Mouse (Mus musculus) lung, postnatal 0 days (tissue): Measurements from ENCODE around the gene Six2. TPM values are rescaled to one million over a fixed set of nuclear protein-coding genes. Genes with fewer than 3 reads are reported as not detected.

Experiments
- ATAC-seq: fragments of 200-750 bp; cut with Nextera tagmentation; 2 replicates; pipeline ENCODE4 v1.8.0; 2017; ENCODE audit warnings: moderate library complexity
- DNase-seq: peaks from one replicate; pipeline ENCODE4 v3.0.0-alpha.2; 2016; ENCODE audit warnings: low spot score
- H3K27ac ChIP-seq: fragments of 300-500 bp; sonication (generic); 2 replicates; pipeline ENCODE4 v1.5.1; 2014; ENCODE audit warnings: antibody characterized with exemption, mild to moderate bottlenecking, low read length, mixed read lengths
- H3K27me3 ChIP-seq: fragments of 300-500 bp; sonication (generic); replicated peaks from 2 replicates; pipeline ENCODE4 v1.6.1; 2014; ENCODE audit warnings: low read length, mixed read lengths; ENCODE audit not compliant: insufficient read depth
- H3K36me3 ChIP-seq: fragments of 300-500 bp; sonication (generic); 2 replicates; pipeline ENCODE4 v1.6.1; 2014; ENCODE audit warnings: low read length, mixed read lengths; ENCODE audit not compliant: insufficient read depth
- H3K4me1 ChIP-seq: fragments of 300-500 bp; sonication (generic); 2 replicates; pipeline ENCODE4 v1.6.1; 2014; ENCODE audit warnings: antibody characterized with exemption, low read depth, low read length, mixed read lengths; ENCODE audit not compliant: insufficient read depth
- H3K4me2 ChIP-seq: fragments of 300-500 bp; sonication (generic); replicated peaks from 2 replicates; pipeline ENCODE4 v1.6.1; 2014; ENCODE audit warnings: low read depth, mild to moderate bottlenecking, low read length, moderate library complexity, mixed read lengths
- H3K4me3 ChIP-seq: fragments of 300-500 bp; sonication (generic); 2 replicates; pipeline ENCODE4 v1.5.1; 2014; ENCODE audit warnings: low read depth, low read length
- H3K9ac ChIP-seq: fragments of 300-500 bp; sonication (generic); replicated peaks from 2 replicates; pipeline ENCODE4 v1.6.1; 2014; ENCODE audit warnings: low read depth, mild to moderate bottlenecking
- H3K9me3 ChIP-seq: fragments of 300-500 bp; sonication (generic); 2 replicates; pipeline ENCODE4 v1.6.1; 2016; ENCODE audit warnings: low read length, mixed read lengths
- CTCF ChIP-seq: IDR thresholded peaks from 2 replicates; pipeline ENCODE4 v1.5.1; 2016; ENCODE audit warnings: antibody characterized with exemption, mild to moderate bottlenecking
- EP300 ChIP-seq: IDR thresholded peaks from 2 replicates; pipeline ENCODE4 v1.6.1; 2016; ENCODE audit warnings: antibody characterized with exemption, mild to moderate bottlenecking, control low read depth
- WGBS: fragments of 180-500 bp; shearing (Covaris S2); extraction: QIAGEN DNeasy Blood & Tissue Kit; methylation state at CpG from one replicate; pipeline ENCODE4 v1.1.7; 2014; 5-methylcytosine and 5-hydroxymethylcytosine counted together
- polyA plus RNA-seq: library from polyadenylated mRNA; unstranded; fragments of >200 nt; fragmentation: Nextera tagmentation; extraction: Ambion mirVana; gene quantifications from 2 replicates; pipeline ENCODE4 v1.2.1, GENCODE M21; 2015

Gene Six2
- polyA plus RNA-seq = not detected in 2 replicates

DNA sequence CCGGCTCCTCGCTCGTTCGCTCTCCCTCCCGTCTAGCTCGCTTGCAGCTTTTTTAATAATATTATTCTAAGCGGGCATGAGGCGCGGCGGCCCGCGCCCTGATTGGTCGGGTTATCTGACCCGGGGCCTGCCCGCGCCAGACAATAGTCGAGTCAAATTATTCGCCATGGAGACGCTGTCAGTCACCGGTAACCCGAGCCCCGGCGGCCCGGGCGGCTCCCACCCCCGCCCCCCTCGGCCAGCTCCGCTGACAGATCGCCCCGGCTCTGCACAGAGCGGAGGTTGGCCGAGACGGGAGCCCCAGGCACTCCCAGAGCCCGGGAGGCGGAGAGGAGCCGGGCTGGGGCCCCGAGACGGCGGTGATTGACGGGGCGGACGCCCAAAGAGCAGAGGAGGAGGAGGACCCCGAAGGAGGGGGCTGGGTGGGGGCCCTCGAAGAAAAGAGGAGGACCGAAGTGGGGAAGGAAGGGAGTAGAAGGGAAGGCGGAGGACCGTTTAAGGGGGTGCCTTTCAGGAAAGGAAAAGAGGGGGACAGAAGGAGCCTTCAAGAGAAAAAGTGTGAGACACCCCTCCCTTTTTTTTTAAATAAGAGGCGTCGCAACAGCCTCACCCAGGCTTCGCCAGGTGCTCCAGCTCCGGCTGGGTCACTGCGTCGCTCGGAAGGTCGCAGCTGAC lies at the start of gene Six2:
Gene Six2 (minus strand): TSS at position 39 of the 675 bp plus-strand sequence.
- H3K9ac ChIP-seq = no peak within 1 kb of the TSS
- no peaks in the 10 kb centered on the region for H3K36me3 ChIP-seq
- H3K27me3 ChIP-seq = peaks cover 88% of the 10 kb centered on the region
- ATAC-seq (peak; percentile 80), DNase-seq (peak; percentile 53)
- peak within 1 kb of the TSS; percentile 78 for H3K4me2 ChIP-seq
- peak within 1 kb of the TSS; percentile 41 for H3K4me3 ChIP-seq
- no peak for TF ChIP-seq CTCF
- TF ChIP-seq EP300 = no peak
- peaks cover 2% of the 10 kb centered on the region for H3K4me1 ChIP-seq
- H3K27ac ChIP-seq = no peak within 1 kb of the TSS
- no peaks in the 10 kb centered on the region for H3K9me3 ChIP-seq
- WGBS = 4% methylated on average over 49 of the region's 55 CpGs

DNA sequence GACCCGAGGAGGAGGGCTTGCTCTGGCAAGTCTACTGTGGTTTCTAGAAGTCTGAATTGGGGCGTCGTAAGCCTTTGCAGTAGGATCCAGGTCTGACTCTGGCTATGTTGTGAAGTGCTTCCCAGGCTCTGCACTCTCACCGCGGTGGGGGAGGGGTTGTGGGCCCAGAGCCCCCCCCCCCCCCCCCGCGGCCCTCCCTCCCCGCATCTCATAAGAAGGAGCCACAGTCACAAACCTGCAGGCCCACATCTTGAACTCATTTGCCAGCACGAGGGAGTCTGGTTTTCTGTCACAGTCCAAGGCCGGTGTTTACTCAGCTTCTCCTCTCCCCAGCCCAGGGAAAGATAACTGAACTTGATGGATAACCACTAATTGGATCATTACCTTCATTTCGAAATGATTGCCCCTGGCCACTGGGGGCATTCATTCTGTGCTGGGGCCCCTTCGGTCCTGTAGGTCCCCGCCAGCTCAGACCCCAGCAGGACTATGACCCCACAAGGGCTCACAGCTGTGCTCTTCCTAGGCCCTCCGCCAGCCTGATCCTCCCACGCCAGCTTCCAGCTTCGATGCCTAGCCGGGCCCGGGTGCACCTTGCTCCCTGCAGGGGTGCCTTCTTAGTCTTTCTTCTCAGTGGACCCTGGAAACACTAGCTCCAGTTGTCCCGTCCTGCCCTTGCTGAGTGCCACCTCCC lies 49.2 kb upstream of the Six2 start:
- Histone ChIP-seq H3K9me3 (no peaks in the 10 kb centered on the region), H3K36me3 (no peaks in the 10 kb centered on the region), H3K4me2 (no peak overlapping the region), H3K4me3 (no peak overlapping the region), H3K9ac (no peak overlapping the region), H3K27me3 (no peaks in the 10 kb centered on the region), H3K27ac (no peak overlapping the region), H3K4me1 (no peaks in the 10 kb centered on the region)
- TF ChIP-seq CTCF = no peak
- TF ChIP-seq EP300 = no peak
- DNase-seq (no peak), ATAC-seq (no peak)
- WGBS = 31% methylated on average over 17 of the region's 19 CpGs

DNA sequence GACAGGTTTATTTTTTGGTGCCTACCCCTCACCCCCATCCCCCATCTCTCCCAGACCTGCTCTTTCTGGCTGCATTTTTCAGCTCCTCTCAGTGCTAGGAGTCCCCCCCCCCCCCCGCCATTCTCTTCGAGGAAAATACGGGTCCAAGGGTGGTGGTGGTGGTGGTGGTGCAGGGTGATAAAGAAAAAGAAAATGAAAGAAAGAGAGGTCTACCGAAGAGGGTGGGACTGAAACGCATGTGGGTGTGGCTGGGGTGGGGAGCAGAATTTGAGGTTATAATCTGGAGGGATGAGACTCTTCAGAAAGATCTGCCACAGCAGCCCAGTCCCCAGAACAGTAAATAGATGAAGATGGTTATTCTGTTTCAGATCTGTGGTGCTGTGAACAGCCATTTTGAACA lies 43.3 kb upstream of the Six2 start:
- Histone ChIP-seq H3K4me3 (no peak overlapping the region), H3K4me1 (no peaks in the 10 kb centered on the region), H3K9me3 (no peaks in the 10 kb centered on the region), H3K27ac (no peak overlapping the region), H3K36me3 (no peaks in the 10 kb centered on the region), H3K4me2 (no peak overlapping the region), H3K9ac (no peak overlapping the region), H3K27me3 (no peaks in the 10 kb centered on the region)
- TF ChIP-seq CTCF = no peak
- TF ChIP-seq EP300 = no peak
- DNase-seq (no peak), ATAC-seq (no peak)
- WGBS = 76% methylated on average over 5 of the region's 5 CpGs

DNA sequence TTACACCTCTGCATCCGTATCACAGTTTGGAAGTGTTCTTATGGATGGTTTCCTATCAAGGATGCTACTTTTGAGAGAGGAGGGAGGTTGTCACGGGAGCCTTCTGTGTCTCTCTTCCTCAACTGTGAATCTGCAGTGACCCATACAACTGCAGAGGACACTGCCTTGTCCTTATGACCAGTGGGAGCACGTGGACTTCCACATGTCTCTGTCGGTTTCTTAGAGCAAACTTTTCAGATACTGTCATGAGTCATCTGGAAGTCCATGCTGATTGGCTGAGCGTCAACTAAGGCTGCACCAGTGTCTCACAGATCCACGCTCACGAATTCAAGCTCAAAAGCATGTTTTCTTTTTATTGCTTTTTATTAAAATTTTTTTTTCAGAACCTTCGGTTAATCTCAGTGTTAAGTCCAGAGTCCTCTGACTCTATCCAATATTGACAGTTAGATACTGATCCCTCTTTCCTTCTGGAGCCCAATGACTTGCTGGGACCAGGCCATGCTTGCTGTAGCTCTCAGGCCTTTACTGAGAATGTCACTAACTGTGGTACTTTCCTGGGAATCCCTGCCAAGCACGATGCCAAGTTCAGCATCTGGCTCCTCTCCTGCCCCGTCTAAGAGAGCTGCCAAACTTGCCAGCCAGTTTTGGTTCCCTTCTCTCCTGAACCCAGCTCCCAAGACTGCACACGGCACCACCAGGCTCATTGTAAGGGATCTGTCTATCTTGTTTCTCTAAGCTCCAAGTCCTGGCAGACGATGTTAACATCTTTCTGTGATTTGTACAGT lies 42.3 kb upstream of the Six2 start:
- DNase-seq (no peak), ATAC-seq (no peak)
- H3K4me1 ChIP-seq = no peaks in the 10 kb centered on the region
- TF ChIP-seq CTCF = no peak
- TF ChIP-seq EP300 = no peak
- H3K4me2 ChIP-seq = no peak overlapping the region
- H3K36me3 ChIP-seq = no peaks in the 10 kb centered on the region
- H3K9me3 ChIP-seq = no peaks in the 10 kb centered on the region
- 78% methylated on average over 12 of the region's 12 CpGs for WGBS
- no peak overlapping the region for H3K27ac ChIP-seq
- no peaks in the 10 kb centered on the region for H3K27me3 ChIP-seq
- H3K9ac ChIP-seq = no peak overlapping the region
- H3K4me3 ChIP-seq = no peak overlapping the region

DNA sequence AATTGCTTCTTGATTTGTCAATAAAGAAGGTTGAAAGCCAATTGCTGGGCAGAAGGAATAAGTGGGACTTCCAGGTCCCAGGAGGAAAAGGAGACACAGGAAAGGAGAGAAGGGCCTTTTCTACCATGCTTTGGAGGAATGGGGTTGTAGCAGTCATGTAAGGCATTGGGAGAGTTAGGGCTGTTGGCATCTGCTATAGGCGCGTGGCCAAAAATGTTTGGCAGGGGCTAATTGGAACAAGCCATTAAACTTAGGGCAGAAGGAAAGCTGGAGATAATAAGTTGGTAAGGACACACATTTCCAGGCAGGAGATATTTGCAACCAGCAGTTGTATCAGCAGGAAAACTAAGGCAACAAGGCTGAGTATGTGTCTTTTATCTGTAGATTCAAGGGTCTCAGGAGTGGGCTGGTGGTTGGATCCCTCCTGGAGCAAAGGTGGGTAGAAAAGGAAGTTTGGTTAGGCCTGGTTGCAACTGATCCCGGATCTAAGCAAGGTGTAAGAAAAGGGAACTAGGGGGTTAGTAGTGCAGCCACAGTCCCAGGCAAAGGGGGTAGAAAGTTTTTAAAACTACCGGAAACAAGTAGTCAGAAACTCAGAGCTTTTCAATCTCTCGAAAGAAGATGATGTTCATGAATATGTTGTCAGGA lies 40.1 kb upstream of the Six2 start:
- Histone ChIP-seq H3K4me1 (no peaks in the 10 kb centered on the region), H3K4me3 (no peak overlapping the region), H3K4me2 (no peak overlapping the region), H3K36me3 (no peaks in the 10 kb centered on the region), H3K27ac (no peak overlapping the region), H3K27me3 (no peaks in the 10 kb centered on the region), H3K9me3 (no peaks in the 10 kb centered on the region), H3K9ac (no peak overlapping the region)
- 83% methylated on average over 5 of the region's 5 CpGs for WGBS
- no peak for ATAC-seq
- DNase-seq = no peak
- TF ChIP-seq CTCF = no peak
- TF ChIP-seq EP300 = no peak

DNA sequence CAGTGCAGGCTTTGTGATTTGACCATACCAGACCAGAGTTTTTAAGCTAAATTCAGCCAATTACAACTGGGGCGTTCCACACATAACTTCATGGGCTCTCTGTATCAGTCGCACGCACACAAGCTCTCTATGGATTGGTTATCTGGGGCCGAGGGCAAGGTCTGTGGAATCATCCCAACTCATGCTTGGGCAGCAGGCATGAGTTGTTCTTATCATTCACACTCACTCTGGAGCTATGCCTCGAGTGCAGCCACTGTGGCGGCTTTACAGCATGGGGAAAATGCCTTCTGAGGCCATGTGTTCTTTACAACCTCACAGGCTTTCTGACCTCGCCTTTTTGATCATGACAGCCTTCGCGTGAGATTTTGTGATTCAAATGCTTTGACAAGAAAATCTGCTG lies 37.9 kb upstream of the Six2 start:
- no peak for TF ChIP-seq CTCF
- TF ChIP-seq EP300 = no peak
- 83% methylated on average over 9 of the region's 9 CpGs for WGBS
- no peaks in the 10 kb centered on the region for H3K27me3 ChIP-seq

More for the DNA sequence above, 37.9 kb upstream of the Six2 start:
- no peak for ATAC-seq
- Histone ChIP-seq H3K36me3 (no peaks in the 10 kb centered on the region), H3K4me1 (no peaks in the 10 kb centered on the region), H3K4me3 (no peak overlapping the region), H3K9ac (no peak overlapping the region), H3K9me3 (no peaks in the 10 kb centered on the region), H3K4me2 (no peak overlapping the region), H3K27ac (no peak overlapping the region)
- DNase-seq = no peak
